Mouse (Mus musculus): ENCODE data around the gene Kcne1. TPM values are rescaled to one million over a fixed set of nuclear protein-coding genes. Genes with fewer than 3 reads are reported as not detected.

The Kcne1 gene
- total RNA-seq, 1 experiment from 2014 or later, result not detected

DNA sequence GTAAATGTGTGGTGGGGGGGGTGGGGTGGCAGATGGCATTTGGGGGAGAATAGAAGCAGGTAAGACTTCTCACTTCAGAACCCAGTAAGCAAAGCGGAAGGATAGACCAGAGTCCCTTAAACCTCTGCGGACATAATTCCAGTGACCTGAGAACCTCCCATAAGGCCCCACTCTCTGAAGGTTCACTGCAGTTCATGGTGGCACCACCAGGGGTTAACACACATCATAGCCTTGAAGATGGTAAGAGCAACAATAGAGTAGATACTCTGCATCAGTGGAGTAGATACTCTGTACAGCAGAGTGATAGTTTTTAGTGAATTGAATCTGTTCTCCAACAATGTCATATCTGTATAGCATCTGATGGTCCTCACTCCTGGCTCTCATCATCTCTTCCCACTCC is 53.7 kb downstream of the Kcne1 start:
- no peak for DNase-seq

DNA sequence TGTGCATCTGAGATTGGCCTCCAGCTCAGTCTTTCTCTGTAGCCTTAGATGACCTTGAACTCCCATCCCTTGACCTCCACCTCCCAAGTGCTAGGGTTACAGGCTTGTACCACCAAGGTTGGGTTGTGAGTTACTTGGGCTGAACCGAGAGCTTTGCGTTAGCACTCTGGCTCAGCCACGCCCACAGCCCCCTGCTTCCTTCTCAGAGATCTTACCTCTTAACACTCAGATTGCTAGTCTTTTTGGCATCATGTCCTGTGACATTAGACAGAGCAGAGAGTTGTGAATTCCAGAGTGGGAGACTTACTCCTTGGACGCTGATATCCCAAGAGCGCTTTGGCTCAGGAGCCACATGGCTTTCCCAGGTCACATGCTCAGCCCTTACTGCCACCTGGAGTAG is 56.8 kb downstream of the Kcne1 start:
- DNase-seq, result no peak

DNA sequence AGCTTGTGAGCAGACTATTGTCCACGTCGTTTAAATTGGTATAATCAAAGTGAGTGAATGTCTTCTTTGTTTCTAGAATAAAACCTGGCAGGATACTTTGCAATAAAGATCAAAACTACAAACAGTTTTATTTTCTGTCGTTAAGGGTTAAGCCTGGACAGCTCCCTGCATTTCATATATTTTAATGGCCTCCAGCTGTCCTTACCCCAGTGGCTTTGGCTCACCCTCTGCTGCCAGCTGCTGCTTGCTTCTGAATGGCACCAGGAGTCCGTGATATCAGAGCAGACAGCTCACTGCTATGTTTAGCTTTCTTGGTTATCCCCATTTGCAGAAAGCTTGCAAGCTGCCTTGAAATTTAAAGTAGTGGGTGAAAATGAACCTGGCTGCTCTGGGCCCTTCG is 57.3 kb downstream of the Kcne1 start:
- DNase-seq, result no peak

DNA sequence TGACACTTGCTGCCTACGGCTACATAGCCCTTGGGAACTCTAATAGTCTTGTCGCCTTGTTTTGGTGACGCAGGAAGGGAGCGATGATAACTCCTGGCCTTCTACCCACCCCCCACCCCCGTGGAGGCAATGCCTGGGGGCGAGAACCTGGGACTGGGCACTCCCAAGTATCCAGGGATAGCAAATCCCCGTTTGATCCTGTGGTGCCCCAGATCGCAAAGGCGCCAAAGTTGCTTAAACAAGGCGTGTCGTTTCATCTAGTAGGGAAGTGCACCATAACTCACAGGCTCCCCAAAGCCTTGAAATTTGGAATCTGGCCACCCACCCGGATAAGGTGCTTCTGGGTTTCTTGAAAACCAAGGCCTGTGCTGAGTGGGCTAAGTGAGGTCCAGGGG is 57.9 kb downstream of the Kcne1 start:
- peak; percentile 56 for DNase-seq

DNA sequence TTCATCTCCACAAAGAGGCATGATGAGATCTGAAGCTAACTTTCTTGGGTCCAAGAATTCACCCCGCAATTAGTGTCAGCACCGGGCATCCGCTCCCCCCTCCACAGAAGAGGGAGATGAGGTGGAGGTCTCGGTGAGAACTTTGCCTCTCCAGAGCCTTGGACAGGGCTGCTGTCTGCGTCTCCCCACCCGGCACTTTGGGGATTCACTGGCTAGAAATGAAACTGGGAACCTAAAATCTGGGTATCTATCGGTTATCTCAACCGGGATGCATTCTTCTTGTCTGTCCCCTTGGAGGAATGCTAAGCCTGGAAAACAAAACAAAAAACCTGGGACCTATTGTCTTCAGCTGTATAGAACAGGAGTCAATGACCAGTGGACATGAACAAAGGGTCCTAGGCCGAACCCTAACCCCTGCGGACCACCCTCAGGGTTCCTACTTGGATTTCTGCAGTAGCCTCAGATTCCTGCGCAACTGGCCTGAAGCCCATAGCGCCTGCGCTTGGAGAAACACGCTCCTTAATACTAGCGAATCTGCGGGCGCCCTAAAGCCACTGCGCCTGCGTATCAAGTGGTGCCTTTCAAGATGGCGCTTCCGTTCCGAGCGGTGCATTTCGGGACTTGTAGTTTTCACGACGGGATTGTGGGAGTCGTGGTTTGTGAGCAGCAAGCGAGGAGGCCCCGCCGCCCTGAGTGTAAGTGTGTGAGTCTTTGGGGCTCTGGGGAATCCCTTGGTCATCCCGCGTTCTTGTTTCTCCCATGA is 58.4 kb downstream of the Kcne1 start, which contains the start of gene Smim11:
TSS of gene Smim11 (plus strand) at position 638 of the 763 bp plus-strand sequence.
- DNase-seq, result peak; percentile 96

Other genes starting within 250 kb of the Kcne1 start
- gene Kcne2, start 67.1 kb downstream of the Kcne1 start, total RNA-seq (2021), result not detected in 2 replicates
- 63.6 and 68.8 TPM in 2 replicates for gene Smim11, start 58.2 kb downstream of the Kcne1 start, total RNA-seq (2021)
- gene Fam243, start 38.0 kb downstream of the Kcne1 start, total RNA-seq (2021), result not detected in 2 replicates
- gene Rcan1, start 111.4 kb upstream of the Kcne1 start, total RNA-seq (2021), result 16.6 and 16.9 TPM in 2 replicates
- 0.34 and 0.70 TPM in 2 replicates for gene Clic6, start 126.3 kb upstream of the Kcne1 start, total RNA-seq (2021)

Measured in adrenal gland, postnatal 14 days (tissue).